Mouse (Mus musculus) monocyte, adult 2 months (primary cell): ENCODE results near the gene Prkci.

Source experiments
- DNase-seq, 2 experiments: peaks; one replicate each; pipeline ENCODE4 v3.0.0; 2022; ENCODE audit warnings: low spot score in 2 of 2, low read depth in 1 of 2

Prkci gene

GRCm38 (mm10) chr3:31037851-31038250 lies 42.3 kb downstream of the Prkci start:
- DNase-seq: no peak

GRCm38 (mm10) chr3:31038689-31039088 lies 43.1 kb downstream of the Prkci start:
- DNase-seq: no peak

- no peak for DNase-seq
These were observed 47.4 kb downstream of the Prkci start for GRCm38 (mm10) chr3:31042992-31043391.

DNA sequence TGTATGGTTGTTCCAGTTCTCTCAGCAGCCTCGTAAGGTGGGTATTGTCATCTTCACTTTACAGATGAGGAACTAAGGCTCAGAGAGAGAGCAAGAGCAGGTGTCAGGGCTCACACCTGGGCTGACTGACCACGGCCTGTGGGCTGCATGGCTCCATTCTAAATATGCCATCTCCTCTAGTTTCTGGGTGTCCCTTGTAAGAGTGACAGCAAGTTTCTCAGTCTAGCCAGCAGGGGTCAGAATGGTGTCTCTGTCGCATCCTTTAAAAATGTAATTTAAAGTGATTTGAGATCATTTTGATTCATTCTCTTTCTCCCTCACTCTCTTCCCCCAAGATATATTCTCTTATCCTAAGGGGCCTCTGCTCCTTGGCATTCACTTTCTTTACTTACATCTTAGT lies 51.7 kb downstream of the Prkci start:
- DNase-seq: no peak

GRCm38 (mm10) chr3:31049087-31049486 lies 53.5 kb downstream of the Prkci start:
- no peak for DNase-seq

DNA sequence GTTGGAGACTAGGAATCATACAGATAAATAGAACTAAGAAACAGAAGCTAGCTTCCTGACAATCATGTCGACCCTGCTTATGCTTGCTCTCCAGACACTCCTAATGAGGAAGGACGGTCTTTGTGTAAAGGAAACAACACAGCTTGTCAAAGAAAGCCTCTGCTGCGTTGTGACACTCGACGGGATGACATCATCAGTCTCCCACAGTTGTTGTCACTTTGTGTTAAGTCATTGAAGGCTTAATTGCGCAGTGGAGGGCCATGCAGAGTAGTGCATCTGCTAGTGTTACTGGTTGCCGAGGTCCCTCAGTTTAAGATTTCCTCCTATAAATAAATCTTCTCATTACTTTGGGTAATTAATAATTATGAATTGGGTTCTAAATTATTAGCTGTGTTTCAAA lies 54.8 kb downstream of the Prkci start:
- no peak for DNase-seq

GRCm38 (mm10) chr3:31051730-31052129 lies 56.2 kb downstream of the Prkci start:
- DNase-seq: no peak

- DNase-seq: no peak
These were observed 57.6 kb downstream of the Prkci start for GRCm38 (mm10) chr3:31053191-31053590.

- DNase-seq: no peak
These were observed 59.3 kb downstream of the Prkci start for GRCm38 (mm10) chr3:31054888-31055287.

DNA sequence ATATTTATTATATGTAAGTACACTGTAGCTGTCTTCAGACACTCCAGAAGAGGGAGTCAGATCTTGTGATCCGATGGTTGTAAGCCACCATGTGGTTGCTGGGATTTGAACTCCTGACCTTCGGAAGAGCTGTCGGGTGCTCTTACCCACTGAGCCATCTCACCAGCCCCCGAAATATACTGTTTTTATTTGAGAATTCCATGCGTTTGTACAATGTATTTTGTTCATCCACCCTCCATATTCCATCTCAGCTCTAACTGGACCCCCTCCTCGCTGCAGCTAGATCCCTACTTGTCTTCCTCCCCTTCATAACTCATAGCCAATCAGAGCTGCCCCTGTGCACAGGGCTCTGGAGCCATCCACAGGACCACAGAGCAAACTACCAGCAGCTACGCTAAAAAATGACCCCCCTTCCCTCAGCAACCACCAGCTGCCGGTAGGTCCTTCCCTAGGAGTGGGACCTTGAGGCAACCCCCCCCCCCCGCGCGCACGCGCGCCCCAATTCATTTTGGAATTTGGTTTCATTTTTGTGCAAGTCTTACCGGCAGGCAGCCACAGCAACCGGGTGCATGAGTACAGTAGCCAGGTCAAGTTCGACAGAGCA lies 60.6 kb downstream of the Prkci start:
- no peak for DNase-seq

GRCm38 (mm10) chr3:31056651-31057627 lies 61.4 kb downstream of the Prkci start:
- peak; percentile 62 to 70 for DNase-seq

DNA sequence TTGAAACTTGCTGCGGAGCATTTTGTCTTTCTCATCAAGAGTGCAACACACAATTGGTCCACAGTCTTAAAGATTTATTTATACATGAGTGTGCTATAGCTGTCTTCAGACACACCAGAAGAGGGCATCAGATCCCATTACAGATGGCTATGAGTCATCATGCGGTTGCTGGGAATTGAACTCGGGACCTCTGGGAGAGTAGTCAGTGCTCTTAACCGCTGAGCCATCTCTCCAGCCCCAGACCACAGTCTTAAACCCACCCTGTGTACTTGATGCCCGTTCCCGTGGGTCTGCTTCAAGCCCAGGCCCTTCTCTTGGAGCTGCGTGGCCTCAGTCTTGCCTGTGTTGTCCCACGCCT lies 65.2 kb downstream of the Prkci start:
- peak in 1 of 2 experiments; percentile 4 for DNase-seq

DNA sequence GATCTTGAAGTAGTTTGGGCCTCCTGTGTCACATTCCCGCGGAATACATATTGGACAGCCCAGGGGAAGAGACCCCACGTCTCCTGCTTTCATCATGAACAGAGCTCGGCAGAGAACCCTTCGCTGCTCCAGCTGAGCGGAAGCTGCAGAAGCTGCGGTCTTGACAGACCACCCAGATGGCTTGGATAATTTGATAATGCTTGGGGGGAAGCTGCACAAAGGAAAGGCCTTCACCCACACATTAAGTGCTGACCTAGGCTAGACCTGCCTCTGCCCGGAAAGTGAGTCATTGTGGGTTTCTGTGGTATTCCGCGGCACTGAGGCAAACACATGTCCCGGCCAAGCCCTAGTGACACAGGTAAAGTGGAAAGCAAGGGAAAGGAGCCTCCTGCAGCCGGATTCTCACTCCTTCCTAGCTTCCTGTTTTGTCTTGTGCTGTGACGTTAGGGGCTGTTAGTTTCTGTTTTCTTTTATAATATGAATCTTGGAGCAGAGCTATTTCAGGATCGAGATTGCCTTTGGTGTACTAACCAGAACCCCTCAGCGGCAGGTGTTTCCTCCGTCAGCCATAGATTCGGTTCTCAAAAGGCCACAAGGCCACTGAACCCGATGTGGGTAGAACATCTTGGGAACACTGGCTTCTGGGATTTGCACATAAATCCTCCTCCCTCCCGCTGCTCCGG lies 65.7 kb downstream of the Prkci start:
- peak; percentile 23 to 39 for DNase-seq

- DNase-seq: no peak
These were observed 66.2 kb downstream of the Prkci start for GRCm38 (mm10) chr3:31061786-31062120.

GRCm38 (mm10) chr3:31062325-31062724 lies 66.8 kb downstream of the Prkci start:
- DNase-seq: no peak

GRCm38 (mm10) chr3:31068482-31068881 lies 72.9 kb downstream of the Prkci start:
- no peak for DNase-seq

DNA sequence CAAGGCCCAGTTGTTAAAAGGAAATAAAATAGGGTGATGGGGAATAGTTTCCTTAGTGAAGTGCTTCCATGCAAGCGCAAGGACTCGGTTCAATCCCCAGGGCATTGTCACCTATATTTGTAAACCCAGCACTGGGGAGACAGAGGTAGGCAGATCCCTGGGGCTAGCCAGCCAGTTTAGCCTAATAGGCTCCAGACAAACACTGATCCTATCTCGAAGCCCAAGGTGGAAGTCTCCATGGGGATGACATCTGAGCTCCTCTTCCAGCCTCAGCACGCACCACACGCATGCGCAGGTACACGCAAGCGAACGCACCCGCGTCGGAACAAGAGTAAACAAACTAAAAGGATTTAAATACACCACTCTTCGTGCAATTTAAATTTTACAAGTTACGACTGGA lies 76.3 kb downstream of the Prkci start:
- no peak for DNase-seq

- no peak for DNase-seq
These were observed 80.3 kb downstream of the Prkci start for GRCm38 (mm10) chr3:31075808-31076207.

DNA sequence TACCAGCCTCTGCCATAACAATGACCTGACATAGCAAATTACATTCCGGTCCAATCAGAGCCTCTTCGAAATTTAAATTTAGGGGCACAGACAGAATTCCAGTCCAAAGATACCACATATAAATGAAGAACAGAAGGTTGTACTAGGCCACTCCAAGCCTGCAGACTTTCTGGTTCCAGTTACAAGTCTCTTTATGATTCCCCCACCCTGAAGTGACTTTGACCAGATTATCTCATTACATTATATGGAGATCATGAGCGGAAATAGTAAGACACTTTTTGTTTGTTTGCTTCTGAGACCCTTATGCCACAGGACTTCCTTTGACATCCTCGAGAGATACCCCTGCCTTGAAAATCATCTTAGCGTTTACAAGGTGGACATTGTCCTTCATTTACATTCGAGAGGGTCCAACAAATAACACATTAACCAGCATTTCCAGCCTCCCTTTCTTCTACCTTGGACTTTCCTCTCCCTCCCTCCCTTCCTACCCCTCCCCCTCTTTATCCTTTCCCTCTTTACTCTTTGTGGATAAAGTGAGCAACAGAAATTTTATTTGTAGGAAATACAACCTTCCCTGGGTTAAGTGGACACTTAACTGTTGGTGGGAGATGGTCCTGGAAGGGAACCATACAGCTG lies 81.6 kb downstream of the Prkci start:
- DNase-seq: no peak

GRCm38 (mm10) chr3:31079450-31079849 lies 83.9 kb downstream of the Prkci start:
- DNase-seq: no peak

DNA sequence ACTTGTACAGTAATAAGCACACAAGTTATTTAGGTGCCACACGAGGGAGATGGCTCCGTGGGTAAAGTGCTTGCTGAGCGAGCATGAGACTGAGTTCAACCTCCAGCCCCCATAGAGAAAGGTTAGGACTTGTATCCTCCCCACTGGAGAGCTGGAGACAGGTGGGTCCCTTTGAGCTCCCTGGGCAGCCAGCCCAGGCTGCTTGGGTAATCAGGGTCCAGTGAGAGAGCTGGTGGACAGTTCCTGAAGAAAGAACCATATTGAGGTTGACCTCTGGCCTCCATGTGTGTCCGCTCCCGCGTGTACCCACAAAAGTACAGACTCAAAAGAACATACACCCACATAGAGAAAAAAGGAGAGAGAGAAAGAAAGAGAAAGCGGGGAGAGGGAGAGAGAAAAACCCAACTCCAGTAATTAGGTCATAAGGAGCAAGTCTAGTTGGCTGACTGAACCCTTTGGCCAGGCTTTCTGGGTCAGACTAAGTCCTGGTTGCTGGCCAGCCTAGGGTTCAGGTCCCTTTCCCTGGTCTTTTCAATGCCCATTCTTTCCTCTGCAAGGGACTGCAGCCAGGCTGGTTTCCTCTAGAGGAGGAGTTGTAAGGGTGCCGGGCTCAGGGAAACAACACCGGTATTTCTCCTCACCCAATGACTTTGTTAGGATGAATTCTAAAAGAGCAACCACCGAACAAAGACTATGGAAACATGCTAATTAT lies 85.4 kb downstream of the Prkci start:
- no peak for DNase-seq
